Mouse (Mus musculus): ENCODE data around the gene Dnah12.
"Not testable (repeated sequence)": the region's sequence is repeated elsewhere in the genome, so short reads cannot be mapped to it uniquely, and the experiment has no call there.

The Dnah12 gene

DNA sequence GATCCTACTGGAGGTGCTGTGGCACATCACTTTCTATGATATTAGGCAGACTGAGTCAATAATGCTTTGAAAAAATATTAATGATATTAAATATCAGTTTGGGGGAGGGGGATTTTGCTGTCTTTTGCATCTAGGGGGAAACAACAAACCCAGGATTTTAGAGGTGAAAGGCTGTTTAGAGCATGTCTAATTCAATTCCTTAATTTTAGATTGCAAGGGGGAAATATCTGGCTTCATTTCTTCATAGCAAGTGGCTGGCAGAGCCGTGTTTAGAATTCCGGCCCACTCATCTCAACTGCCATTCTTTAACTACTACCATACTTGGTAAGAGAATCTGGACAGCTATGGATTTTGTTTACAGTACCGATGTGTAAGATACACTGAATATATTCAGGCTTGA, at the start of gene Dnah12:
Gene Dnah12 (plus strand): TSS at position 301 of the 400 bp plus-strand sequence.
- DNase-seq (ENCODE audit: low spot score in 2 of 2): no peak

DNA sequence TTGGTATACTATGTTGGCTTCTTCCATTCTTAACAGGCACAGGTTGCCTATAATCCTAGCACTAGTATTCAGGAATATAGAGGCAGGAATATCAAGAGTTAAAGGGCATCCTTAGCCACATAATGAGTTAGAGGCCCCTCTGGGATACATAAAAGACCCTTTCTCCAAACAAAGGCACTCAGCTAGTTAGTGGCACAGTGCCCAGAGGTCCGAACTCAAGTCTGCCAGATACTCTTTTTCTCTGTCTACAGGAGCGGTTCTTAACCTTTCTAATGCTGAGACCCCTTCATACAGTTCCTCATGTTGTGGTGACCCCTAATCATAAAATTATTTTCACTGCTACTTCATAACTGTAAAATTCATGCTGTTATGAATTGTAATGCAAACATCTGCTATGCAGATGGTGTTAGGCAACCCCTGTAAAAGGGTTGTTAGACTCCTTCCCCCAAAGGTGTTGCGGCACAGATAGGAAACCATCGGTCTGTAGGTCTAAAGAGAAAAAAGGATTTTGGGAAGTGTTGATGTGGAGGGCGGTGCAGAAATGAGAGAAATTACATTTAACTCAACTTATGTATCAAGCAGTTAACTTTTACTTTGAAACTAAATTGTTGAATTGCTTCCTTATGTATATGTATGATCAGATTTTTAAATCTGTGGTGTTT, 47.0 kb upstream of the Dnah12 start:
- no peak for DNase-seq (ENCODE audit: low spot score in 2 of 2)

DNA sequence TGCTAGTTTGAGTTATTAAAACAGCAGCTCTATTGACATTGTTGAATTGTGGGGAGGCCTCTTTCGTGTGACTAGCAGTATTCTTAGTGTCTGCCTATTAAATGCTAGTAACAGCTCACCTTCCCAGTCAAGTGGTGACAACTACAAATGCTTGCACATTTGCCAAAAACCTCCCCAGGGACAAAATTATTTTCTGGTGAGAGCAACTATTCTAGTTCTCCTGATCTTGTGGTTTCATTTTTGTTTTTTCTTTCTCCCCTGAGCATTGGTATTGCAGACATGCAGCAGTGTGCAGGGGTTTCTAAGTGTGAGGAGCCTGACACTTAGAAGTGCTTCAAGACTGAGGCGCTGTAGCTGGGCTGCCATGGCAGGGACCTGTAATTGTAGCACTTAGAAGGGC, 45.3 kb upstream of the Dnah12 start:
- no peak for DNase-seq (ENCODE audit: low spot score in 2 of 2)

DNA sequence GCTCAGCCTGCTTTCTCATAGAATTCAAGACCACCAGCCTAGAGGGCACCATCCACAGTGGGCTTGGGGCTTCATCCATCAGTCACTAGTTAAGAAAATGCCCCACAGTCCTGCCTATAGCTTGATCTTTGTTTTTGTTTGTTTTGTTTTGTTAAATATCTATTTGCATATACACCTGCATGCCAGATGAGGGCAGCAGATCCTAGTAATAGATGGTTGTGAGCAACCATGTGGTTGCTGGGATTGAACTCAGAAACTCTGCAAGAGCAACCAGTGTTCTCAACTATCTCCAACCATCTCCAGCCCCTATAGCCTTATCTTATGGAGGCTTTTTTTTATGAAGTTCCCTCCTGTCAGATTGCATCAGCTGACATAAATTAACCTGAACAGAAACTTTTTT, 41.2 kb upstream of the Dnah12 start:
- DNase-seq (ENCODE audit: low spot score in 2 of 2): no peak

DNA sequence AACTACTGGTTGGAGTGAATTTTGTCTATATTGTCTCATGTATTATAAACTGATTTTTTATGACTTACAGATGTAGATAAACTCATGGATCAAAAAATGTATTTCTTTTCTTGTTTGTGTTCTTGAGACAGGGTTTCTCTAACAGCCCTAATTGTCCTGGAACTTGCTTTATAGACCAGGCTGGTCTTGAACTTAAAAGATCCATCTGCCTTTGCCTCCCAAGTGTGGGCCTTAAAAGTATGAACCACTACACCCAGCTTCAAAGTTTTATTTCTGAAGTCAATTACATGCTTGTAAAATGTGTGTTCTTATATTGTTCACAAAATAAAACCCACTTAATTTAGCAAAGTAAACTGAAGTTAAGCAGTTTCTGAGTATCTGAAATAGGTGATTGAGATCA, 34.9 kb upstream of the Dnah12 start:
- DNase-seq (ENCODE audit: low spot score in 2 of 2): no peak

DNA sequence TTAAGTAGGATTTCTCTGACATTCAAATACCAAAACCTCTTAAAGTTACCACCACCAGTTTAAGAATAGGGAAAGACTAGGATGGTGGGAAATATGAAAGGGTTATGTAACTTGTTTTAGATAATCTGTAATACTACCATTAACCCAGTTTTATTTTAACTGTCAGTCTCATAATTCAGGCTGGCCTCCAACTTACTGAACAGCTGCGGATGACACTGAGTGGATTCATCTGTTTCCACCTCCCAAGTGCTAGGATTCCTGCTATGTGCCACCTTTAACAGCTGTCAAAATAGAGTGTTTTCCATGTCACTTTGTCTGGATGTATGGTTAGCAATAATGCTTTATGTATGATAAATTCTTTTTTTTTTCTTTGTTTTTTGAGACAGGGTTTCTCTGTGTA, 32.8 kb upstream of the Dnah12 start:
- DNase-seq (ENCODE audit: low spot score in 2 of 2): no peak

DNA sequence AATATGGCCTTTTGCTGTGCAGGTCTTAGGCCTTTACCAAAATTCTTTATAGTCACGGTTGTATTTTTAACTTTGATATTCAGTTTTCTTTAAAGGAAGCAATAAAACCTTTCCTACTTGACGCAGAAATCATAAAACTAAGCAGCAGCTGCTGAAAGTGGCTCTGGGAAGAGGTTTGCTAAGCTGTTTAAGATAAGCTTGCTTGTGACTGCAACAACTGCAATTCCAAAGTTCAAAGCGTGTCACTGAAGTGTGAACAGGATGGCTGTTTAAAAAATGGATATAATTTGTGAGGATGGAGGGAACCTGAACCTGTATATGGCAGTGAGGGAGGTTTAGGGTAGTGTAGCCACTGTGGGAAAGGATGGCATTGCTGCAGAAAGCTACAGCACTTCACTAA, 31.1 kb upstream of the Dnah12 start:
- no peak for DNase-seq (ENCODE audit: low spot score in 2 of 2)

DNA sequence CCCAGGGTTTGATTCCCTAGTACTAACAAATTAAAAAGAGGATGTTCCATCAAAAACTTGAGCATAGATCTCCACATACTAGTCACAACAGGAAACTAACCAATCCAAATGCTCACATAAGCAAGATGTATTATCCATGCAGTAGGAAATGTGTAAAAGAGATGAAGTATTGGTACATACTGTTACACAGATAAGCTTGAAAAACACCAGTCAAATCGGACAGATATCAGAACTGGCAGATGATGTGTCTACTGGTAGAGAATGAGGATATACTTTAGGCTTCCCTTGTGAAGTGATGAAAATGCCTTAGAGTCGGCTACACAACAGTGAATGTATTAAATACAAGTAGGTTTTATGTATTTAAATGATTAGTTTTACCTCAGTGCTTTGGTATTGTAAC, 30.6 kb upstream of the Dnah12 start:
- DNase-seq (ENCODE audit: low spot score in 2 of 2): no peak

DNA sequence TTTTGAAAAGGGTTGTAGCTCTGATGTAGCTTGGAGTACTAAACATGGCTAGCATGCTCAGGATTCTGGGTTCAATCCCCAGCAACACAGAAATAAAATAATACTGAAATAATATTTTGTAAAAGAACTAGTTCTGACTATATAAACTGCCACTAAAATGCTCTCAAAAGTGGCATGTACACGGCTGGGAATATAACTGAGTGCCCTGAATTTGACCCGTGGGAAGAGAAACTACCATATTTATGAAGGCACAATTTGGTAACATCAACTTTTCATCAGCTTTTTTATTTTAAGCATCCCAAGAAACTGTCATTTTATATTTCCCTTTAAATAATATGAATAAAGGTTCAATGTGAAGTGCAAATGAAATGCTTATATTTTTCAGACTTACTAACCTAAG, 29.2 kb upstream of the Dnah12 start:
- no peak for DNase-seq (ENCODE audit: low spot score in 2 of 2)

DNA sequence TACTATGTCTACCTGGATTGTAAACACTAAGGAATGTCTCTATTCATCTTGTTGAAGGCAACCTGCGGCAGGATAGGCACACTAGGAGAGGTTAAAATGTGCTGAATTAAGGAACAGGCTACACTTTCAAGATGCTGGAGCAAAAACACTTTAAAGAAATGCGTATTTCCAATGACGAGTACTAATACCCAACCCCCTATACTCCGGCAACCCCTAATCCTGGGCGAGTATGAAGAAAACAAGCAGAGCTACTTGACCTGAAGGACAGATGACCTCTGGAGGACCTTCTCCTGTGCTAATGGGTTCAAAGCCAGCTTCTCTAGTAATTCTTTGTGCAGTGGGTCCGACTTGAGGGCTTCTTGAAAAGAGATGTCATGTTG, 25.1 kb upstream of the Dnah12 start:
- DNase-seq (ENCODE audit: low spot score in 2 of 2): no peak

DNA sequence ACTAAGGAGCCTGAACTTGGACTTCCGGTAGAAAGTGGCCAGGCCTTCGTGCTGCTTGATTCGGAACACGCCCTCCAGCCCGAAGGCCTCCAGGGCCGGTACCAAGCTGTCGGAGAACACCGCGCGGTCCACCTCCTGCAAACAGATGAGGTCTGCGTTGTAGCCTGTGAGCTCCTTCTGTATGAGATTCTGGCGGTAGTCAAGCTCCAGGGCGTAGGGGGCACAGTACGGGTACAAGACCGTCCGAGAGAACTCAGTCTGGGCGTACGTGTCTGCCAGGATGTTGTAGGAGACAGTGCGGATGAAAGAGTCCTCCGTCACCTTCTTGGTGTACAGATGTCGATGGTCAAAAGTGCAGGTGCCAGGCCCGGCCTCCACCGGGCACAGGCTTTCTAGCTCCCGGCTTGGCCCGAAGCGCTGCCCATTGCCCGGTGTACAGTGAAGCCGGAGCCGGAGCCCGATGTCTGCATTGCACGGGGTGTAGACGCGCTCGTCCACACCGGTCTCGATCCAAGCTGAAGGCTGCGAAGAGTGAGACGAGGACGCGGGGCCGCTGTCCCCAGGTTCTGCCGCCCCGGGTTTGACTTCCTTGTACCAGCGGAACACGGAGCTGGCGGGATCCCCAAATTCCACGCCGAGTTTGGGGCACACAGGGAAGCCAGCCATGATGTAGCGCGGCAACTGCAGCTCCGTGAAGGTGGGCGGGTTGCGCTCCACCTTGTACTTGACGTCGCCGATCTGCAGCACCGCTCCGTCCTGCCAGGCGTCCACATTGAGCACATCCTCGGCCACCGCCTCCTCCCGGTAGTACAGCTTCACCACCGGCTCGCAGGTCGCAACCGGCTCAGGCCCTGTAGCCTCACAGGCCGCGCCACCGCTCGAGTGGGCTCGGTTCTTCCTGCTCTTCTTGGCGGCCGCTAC, 24.4 kb upstream of the Dnah12 start:
- peak; percentile 23 to 33 for DNase-seq (ENCODE audit: low spot score in 2 of 2)

DNA sequence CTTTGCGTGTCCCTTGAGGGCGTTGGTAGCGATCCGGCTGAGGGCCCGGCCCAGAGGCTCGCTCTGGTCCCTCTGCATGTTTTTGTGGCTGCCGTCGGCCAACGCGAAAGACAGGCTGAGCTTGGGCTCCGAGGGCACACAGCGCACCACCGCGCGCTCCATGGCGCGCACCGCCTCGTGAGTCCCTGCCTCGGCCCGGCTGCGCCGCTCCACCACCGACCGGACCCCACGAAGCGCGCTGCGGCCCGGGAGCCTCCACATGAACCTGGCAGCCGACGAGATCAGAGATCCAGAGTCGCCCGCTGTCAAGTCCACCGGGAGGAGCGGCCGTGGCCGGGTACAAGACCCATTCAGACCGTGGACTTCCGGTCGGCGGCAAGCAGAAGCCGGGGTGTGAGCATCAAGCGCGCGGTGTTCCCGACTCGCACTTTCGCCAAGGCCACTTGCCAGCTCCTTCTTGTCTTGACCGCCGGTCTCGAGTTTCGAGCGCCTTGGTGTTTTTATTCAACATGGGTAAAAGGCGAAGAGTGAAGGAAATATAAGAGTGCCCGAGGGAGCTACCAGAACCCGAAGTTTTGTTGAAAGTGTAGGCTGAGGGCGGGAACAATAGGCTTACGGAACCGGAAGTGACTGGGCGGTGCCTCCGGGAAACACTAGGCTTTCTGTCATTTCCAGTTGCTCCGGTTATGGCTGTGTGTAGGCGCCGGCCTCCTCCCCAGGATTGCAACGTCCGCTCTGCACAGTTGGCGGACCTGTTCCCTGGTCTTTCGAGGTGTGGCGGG, 23.6 kb upstream of the Dnah12 start, which contains the start of gene Pde12:
Gene Pde12 (minus strand): TSS at position 592 of the 782 bp plus-strand sequence.
- DNase-seq (ENCODE audit: low spot score in 2 of 2): peak; percentile 81 to 91

DNA sequence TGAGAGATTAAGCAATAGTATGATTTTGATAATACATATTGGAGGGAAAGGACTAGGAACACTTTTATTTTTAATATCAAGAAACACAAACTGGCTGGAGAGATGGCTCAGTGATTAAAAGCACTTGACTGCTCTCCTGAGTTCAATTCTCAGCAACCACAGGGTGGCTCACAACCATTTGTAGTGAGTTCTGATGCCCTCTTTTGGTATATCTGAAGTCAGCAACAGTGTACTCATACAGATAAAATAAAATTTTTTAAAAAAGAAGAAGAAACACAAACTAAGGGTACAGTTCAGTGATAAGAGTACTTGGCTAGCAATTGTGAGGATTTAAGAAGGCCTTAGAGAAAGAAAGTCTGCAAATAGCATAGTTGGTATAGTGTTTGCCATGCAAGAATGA, 22.1 kb upstream of the Dnah12 start:
- DNase-seq (ENCODE audit: low spot score in 2 of 2): no peak

DNA sequence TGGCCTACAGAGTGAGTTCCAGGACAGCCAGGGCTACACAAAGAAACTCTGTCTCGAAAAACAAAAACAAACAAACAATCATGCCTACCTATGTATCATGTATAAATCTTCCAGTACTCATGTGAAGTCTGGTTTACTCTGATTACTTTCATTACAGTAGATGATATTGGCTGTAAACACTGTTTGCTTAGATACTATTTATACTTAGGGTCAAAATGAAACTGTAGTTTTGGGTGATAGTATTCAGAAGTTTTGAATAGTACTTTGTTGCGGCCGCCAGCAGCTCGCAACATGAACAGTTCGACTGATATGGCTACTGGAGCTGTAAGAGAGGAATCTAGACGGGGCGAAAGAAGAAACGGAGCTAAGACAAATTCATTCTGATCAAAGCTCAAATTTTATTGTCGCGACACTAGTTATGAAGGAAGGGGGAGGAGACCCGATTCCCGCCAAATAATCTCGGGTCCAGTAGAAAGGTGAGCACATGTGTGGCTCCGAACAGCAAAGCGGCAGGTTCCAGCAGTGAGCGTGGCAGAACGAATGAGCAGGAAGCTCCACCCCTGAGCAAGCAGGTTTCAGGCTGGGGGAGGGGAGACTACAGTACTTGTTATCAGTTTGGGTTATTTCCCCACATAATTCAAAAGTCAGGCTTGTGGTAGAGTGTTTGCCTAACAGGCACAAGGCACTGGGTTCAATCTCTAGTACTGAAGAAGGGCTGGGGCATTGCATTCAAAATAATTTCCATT, 21.0 kb upstream of the Dnah12 start:
- DNase-seq (ENCODE audit: low spot score in 2 of 2): not testable (repeated sequence)

DNA sequence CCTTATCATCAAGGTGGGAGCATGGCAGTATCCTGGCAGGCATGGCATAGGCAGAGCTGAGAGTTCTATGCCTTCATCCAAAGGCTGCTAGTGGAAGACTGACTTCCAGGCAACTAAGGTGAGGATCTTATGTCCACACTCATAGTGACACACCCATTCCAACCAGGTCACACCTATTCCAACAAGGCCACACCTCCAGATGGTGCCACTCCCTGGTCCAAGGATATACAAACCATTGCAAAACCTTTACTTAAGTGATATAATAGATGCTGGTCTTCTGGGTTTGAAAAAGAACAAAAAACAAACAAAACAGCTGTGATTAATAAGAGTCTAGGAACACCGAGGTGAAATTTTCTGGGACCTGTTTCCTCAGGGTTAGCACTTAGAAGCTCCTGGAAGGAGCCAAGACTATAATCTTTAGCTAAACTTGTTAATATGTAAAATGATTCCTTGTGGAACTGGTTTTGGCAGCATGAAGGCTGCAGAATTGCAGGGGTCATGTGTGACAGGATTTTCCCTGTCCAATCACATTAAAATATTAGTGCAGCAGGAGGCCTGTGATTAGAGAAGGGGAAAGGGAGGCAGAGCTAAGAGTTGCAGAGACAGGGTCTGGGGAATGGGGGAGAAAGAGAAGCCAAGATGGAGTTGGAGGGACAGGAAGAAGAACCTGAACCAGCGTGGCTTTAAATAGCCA, 18.5 kb upstream of the Dnah12 start:
- not testable (repeated sequence) for DNase-seq (ENCODE audit: low spot score in 2 of 2)

DNA sequence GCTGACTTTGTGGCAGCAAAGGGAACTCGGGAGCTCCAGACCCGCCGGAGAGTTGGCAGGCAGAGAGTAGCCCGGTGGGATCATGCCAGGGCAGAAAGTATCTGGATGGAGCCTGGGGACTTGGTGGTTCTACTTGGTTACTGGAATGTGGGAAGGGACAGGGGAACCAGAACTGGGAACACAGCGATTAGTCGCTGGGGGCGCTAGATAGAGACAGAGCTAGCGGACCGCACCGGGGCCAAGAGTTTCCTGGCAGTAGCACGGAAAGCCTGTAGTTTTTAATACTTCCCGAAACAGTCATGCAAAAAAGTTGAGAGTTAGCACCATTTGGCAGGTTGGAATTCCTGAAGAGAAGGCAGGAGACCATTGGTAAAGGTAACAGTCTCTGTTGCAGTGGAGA, 17.7 kb upstream of the Dnah12 start:
- DNase-seq (ENCODE audit: low spot score in 2 of 2): no peak

DNA sequence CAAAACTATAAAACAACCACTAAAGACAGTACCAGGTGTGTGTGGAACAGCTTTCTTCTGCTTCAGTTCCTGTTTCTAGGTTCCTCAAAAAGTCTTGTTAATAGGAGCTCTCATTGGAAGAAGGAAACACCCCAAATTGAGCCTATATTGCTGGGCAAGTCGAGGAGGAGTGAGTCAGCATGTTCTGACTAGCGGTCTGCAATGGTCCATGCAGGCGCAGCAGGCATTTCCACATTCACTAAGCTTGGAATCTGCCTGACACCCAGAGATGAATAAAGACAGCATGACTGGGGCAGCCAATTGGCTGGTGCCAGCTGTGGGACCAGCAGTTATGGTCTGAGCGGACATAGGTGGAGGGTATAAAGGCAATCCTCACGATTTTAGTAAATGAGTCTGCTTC, 17.3 kb upstream of the Dnah12 start:
- DNase-seq (ENCODE audit: low spot score in 2 of 2): no peak

DNA sequence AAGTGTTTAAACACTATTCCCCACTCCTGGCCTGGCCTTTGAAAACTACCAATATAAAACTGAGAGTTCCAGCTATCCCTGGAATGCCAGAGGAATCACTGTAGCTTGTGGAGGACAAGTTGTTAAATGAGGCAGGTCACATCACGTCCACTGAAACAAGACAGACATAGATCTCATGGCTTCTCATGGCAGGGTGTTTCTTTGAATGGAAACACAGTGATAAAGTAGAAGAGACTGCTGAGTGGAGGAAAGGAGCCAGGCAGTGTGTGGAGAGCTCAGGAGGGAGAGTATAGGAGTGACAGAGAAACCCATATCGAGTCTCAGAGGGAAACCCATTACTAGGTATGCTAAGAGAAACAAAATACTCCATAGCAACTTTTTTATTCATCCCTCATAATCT, 2.3 kb upstream of the Dnah12 start:
- DNase-seq (ENCODE audit: low spot score in 2 of 2): no peak

DNA sequence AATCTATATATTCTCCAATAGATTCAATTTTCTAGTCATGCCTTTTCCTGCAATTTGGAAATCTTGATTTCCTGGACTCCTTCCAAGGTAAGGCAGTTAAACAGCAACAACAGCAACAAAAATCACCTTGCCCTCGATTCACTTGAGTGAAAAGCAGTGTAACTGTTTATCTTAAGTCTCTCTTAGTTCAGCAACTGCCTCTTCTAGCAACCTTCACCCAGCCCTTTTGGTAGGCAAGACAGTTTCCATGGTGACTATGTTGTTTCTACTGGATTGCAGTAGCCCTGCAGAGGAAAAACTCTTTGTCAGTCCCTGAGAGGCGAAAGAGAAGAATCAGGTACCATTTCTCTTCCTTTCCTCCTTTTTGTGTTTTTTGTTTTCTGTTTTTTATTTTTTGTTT, 1.7 kb upstream of the Dnah12 start:
- no peak for DNase-seq (ENCODE audit: low spot score in 2 of 2)

DNA sequence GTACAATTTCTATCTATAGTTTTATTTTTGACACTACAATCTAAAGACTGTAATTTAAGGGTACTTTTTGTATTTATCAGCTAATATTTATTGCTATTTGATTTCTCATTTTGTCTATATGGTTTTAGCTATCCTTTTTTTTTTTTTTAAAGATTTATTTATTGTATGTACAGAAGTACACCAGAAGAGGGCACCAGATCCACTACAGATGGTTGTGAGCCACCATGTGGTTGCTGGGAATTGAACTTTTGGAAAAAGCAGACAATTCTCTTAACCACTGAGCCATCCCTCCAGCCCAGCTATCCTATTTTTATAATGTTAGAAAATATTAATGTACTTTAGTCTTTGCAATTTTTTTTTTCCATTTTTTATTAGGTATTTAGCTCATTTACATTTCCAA, 4.8 kb downstream of the Dnah12 start:
- DNase-seq (ENCODE audit: low spot score in 2 of 2): no peak

DNA sequence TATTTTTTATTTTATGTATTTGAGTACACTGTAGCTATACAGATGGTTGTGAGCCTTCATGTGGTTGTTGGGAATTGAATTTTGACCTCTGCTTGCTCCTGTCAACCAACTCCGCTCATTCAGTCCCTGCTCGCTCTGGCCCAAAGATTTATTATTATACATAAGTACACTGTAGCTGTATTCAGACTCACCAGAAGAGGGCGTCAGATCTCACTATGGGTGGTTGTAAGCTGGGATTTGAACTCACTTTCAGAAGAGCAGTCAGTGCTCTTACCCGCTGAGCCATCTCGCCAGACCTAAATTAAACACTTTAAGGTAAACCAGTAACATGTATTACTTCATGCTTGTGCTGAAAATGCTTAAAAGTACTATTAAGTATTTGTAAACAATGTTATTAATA, 12.2 kb downstream of the Dnah12 start:
- not testable (repeated sequence) for DNase-seq (ENCODE audit: low spot score in 2 of 2)

Measured in urinary bladder, adult 18-20 months (tissue).